Mouse (Mus musculus): ENCODE data around the gene Bnc2. TPM values are rescaled to one million over a fixed set of nuclear protein-coding genes. Genes with fewer than 3 reads are reported as not detected.
A peak's percentile ranks its signal among the peaks of the same experiment; 100 is the strongest.

Gene Bnc2
- polyA plus RNA-seq, 1 experiment from 2014 or later: 19.4 TPM

DNA sequence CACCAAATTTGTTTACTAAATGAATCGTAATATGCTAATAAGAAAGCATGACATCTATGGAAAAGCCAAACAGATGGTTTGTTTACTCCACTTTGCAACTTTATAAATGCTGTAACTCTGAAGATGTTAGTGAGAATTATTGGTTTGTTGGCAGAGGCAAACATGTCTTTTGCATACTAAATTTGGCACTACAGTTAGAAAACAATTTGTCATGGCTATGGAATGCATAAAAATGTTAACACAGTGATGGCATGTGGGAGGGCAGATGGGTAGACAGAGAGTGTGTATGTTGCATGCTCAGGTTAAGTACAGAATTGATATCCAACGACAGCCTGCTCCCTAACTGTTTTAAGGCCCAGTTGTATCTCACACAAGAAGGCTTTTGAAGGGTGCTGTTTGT is 392.4 kb downstream of the Bnc2 start:
- H3K9me3 ChIP-seq: no peaks in the 10 kb centered on the region
- H3K4me2 ChIP-seq (replicated peaks): no peak overlapping the region
- H3K9ac ChIP-seq (replicated peaks): no peak overlapping the region
- 0 out of 2 replicates have a peak, but pooled peaks cover 3% of the 10 kb centered on the region for H3K4me1 ChIP-seq (replicated peaks)
- ATAC-seq: no peak
- WGBS: 83% methylated on average over 2 of the region's 2 CpGs
- no peak overlapping the region for H3K4me3 ChIP-seq (replicated peaks)
- H3K27ac ChIP-seq: no peak overlapping the region
- no peaks in the 10 kb centered on the region for H3K36me3 ChIP-seq
- peaks cover 39% of the 10 kb centered on the region for H3K27me3 ChIP-seq

DNA sequence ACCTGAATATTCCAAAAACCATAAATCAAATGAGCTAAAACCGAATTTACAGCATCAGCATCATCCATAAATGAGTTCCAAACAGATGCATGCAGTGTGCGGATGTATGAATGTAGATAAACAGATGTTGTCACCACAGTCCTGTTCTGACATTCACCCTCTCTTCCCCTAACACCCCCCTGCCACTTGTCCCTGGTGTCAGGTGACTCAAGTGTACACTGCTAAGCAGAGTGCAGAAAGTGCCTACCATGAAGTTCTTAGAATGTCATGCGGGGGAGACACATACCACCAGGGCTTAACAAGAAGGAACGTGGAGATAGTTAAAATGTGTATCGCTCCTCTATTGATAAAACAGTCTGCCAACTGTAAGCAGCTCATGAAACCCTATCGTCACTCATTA is 396.9 kb downstream of the Bnc2 start:
- H3K4me1 ChIP-seq (replicated peaks): 0 out of 2 replicates have a peak, but pooled peaks cover 5% of the 10 kb centered on the region
- no peak for ATAC-seq
- peaks cover 27% of the 10 kb centered on the region for H3K27me3 ChIP-seq
- WGBS: 84% methylated on average over 6 of the region's 6 CpGs
- no peak overlapping the region for H3K9ac ChIP-seq (replicated peaks)
- no peak overlapping the region for H3K27ac ChIP-seq
- no peaks in the 10 kb centered on the region for H3K36me3 ChIP-seq
- H3K4me2 ChIP-seq (replicated peaks): no peak overlapping the region
- H3K9me3 ChIP-seq: no peaks in the 10 kb centered on the region
- no peak overlapping the region for H3K4me3 ChIP-seq (replicated peaks)

DNA sequence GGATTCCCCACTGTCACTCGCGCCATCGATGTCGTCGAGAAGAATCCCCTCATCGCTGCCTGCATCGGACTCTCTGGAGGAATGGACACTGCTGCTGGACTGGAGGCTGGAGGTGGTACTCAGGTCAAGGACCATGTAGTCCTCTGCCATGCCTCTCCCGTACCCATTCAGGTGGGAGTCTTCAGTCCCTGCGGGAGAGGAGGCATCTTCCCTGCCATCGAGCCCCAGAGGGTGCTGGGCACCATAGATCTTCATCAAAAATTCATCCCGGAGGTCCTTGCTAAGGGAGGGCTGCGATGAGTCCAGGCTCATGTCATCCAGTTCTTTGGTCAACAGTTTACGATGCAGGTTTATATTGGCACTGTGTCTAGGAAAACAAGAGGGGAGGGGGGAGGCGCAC is 399.0 kb downstream of the Bnc2 start:
- Histone ChIP-seq H3K4me1 (replicated peaks) (0 out of 2 replicates have a peak, but pooled peaks cover 2% of the 10 kb centered on the region), H3K9ac (replicated peaks) (no peak overlapping the region)
- no peak for ATAC-seq

DNA sequence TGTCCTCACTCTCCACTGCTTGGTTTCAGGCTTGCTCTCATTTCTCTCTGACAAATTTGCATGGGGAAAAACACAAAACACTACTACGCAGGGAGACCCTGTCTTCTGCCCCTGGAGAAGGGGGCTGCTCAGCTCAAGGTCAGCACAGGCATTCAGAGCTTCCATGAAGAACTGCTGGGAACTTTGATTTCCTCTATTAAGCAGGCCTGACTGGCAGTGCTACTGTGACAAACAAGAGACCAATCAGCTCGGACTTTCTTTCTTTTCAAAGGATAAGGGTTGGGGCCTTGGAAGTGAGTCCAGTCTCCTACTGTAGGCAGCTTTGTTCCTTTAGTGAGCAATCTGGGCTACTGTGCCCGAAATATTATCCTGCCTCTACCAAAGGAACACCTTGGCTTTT is 400.9 kb downstream of the Bnc2 start:
- H3K4me3 ChIP-seq (replicated peaks): no peak overlapping the region
- H3K4me2 ChIP-seq (replicated peaks): no peak overlapping the region
- peaks cover 41% of the 10 kb centered on the region for H3K27me3 ChIP-seq
- ATAC-seq: 0 out of 2 replicates have a peak, but pooled peaks have one; percentile 24
- no peak overlapping the region for H3K27ac ChIP-seq
- WGBS: 31% methylated on average over 3 of the region's 3 CpGs
- H3K9ac ChIP-seq (replicated peaks): no peak overlapping the region
- no peaks in the 10 kb centered on the region for H3K36me3 ChIP-seq
- H3K4me1 ChIP-seq (replicated peaks): 0 out of 2 replicates have a peak, but pooled peaks cover 2% of the 10 kb centered on the region
- no peaks in the 10 kb centered on the region for H3K9me3 ChIP-seq

More for the DNA sequence above, 399.0 kb downstream of the Bnc2 start:
- Histone ChIP-seq H3K4me2 (replicated peaks) (no peak overlapping the region), H3K27ac (no peak overlapping the region), H3K27me3 (peaks cover 35% of the 10 kb centered on the region), H3K9me3 (no peaks in the 10 kb centered on the region), H3K4me3 (replicated peaks) (no peak overlapping the region), H3K36me3 (no peaks in the 10 kb centered on the region)
- 88% methylated on average over 14 of the region's 14 CpGs for WGBS

DNA sequence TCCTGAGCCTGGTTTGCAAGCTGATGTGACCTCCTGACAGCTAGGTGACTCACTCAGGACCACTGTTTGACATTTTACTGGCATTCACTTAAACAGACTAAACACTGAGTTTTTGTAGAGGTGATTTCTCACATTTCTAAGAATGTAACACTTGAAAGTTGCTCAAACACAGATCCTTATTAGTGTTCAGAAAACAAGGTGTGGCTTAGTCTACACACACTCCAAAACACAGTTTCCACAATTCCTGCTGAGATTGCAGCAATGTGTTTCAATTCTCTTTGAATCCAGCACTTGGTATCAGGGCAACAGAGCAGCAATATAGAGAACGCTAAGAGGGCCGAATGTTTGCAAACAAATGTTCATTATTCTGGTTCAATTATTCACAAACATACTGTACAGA is 402.2 kb downstream of the Bnc2 start:
- Histone ChIP-seq H3K4me2 (replicated peaks) (no peak overlapping the region), H3K9ac (replicated peaks) (no peak overlapping the region), H3K4me3 (replicated peaks) (no peak overlapping the region), H3K4me1 (replicated peaks) (0 out of 2 replicates have a peak, but pooled peaks cover 2% of the 10 kb centered on the region), H3K27ac (no peak overlapping the region), H3K9me3 (no peaks in the 10 kb centered on the region), H3K36me3 (no peaks in the 10 kb centered on the region), H3K27me3 (peaks cover 52% of the 10 kb centered on the region)
- ATAC-seq: no peak
- WGBS: 84% methylated on average over 2 of the region's 2 CpGs

DNA sequence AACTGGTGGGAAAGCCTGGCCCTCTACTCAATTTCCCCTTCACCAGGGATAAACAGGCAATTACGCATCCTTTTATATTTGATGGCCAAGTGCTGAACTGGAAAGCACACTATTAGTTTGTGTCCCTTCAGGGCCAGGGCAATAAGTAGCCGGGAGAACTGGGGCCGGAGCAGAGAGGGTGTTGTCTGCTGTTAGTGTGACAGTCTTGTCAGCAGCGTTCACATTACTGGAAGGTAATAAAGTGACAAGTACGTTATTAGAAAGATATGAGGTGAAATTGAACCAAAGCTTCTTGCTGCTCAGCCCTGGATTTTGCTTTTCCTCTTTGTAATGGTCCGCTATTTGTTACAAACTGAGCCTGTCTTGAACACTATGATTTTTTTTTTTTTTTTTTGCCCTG is 405.2 kb downstream of the Bnc2 start:
- Histone ChIP-seq H3K27me3 (peaks cover 61% of the 10 kb centered on the region), H3K4me2 (replicated peaks) (no peak overlapping the region), H3K4me3 (replicated peaks) (no peak overlapping the region), H3K9ac (replicated peaks) (no peak overlapping the region), H3K36me3 (no peaks in the 10 kb centered on the region), H3K9me3 (no peaks in the 10 kb centered on the region), H3K4me1 (replicated peaks) (peaks cover 17% of the 10 kb centered on the region), H3K27ac (no peak overlapping the region)
- WGBS: 69% methylated on average over 6 of the region's 6 CpGs
- ATAC-seq: no peak

DNA sequence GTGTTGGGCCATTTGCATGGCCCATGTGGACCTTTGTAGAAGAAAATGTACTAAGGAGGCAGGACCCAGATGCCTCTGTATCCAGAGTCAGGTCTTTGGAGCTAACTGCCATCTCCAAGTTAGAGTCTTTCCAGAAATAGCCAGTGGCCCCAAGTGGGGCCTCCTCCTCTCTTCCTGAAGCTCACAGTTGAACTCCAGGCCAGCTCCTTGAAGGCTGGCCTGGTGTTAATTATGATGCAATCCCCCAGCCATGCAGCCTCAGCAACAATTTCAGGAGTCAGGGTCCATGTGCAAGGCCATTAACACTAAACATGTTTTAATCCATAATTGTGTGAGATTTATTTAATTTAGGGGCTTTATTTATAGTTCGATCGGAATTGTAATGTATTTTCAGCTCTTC is 427.7 kb downstream of the Bnc2 start:
- Histone ChIP-seq H3K27ac (no peak overlapping the region), H3K36me3 (no peaks in the 10 kb centered on the region), H3K27me3 (no peaks in the 10 kb centered on the region; the same call in 1 of the 2 replicates), H3K4me1 (replicated peaks) (no peaks in the 10 kb centered on the region), H3K4me2 (replicated peaks) (no peak overlapping the region), H3K9me3 (no peaks in the 10 kb centered on the region), H3K9ac (replicated peaks) (no peak overlapping the region), H3K4me3 (replicated peaks) (no peak overlapping the region)
- no peak for ATAC-seq
- 82% methylated on average over 2 of the region's 2 CpGs for WGBS

DNA sequence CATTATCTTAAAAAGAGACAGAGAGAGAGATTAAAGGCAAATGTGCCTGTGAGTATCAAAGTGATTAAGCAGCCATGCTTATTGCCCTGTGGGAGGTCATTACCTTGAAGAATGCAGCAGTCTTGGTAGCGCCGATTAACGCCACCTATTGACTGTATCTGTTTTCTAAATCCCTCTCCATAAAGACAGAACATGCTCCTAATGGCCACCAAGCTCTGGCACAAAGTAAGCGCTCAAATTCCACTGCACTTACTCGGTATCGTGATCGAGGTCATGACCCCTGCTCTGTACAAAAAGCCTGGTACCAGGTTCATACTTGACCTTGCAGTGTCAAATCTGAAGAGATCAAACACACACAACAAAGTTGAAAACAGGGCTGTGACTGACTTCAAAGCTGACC is 442.7 kb downstream of the Bnc2 start:
- Histone ChIP-seq H3K27me3 (0 out of 2 replicates have a peak, but pooled peaks cover 4% of the 10 kb centered on the region), H3K27ac (no peak overlapping the region), H3K9me3 (no peaks in the 10 kb centered on the region), H3K4me2 (replicated peaks) (no peak overlapping the region), H3K9ac (replicated peaks) (no peak overlapping the region), H3K36me3 (no peaks in the 10 kb centered on the region), H3K4me3 (replicated peaks) (no peak overlapping the region), H3K4me1 (replicated peaks) (no peaks in the 10 kb centered on the region)
- WGBS: 55% methylated on average over 7 of the region's 7 CpGs
- no peak for ATAC-seq

DNA sequence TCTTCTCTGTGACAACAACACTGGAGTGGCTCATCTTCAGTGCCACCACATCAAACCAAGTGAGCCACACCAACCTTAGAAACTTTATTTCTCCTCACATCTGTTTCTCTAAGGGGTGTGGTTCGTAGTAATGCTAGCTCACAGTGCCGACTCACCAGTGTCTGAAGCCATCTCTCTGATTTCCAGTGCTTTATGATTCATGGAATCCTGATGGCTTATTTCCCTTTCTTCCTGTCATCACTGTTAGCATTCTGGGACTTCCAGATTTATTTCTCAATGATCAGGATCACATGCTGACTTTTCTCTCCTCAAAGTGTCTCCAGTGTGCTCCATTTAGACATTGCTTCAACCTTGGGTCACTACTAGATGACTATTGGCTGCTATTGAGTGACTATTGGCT is 443.8 kb downstream of the Bnc2 start:
- no peaks in the 10 kb centered on the region for H3K4me1 ChIP-seq (replicated peaks)
- 96% methylated on average over 2 of the region's 2 CpGs for WGBS
- no peak overlapping the region for H3K4me3 ChIP-seq (replicated peaks)
- ATAC-seq: no peak
- no peak overlapping the region for H3K9ac ChIP-seq (replicated peaks)
- H3K4me2 ChIP-seq (replicated peaks): no peak overlapping the region
- H3K36me3 ChIP-seq: no peaks in the 10 kb centered on the region
- no peaks in the 10 kb centered on the region for H3K9me3 ChIP-seq
- H3K27me3 ChIP-seq: 0 out of 2 replicates have a peak, but pooled peaks cover 4% of the 10 kb centered on the region
- H3K27ac ChIP-seq: no peak overlapping the region

DNA sequence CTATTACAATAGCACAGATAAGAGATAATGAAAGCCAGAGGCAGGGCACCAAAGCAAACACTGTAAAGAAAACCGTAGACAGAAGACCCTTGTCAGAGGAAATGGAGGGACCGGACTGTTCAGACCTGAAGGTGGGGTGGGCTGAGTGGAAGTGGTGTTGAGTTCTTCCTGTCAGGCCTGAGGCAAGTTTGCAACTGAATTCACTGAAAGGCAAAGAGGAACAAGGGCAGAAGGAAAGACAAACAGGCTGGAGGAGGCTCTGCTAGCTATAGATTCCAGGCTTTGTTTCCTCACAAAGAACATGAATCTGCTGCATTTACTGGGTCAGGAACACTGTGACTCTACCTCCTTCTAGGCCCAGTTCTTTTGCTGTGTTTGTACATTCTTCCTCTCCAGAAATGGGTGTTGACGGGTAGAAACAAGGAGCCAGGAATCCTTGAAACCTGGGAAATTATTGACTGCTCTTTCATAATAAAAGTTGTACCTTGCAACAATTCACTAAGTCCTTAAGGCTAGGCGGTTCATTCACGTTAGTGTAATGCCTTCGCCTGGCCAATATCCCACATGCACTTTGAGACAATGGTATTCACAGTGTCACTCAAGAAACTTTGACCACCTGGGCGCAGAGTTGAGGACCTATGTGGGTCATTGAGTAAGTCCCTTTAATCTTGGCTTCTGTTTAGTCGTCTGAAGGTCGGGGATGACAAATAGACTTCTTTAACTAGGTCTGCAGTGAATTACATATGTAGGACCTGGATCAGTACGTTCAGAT is 445.7 kb downstream of the Bnc2 start:
- Histone ChIP-seq H3K4me3 (replicated peaks) (no peak overlapping the region), H3K9ac (replicated peaks) (no peak overlapping the region), H3K4me2 (replicated peaks) (no peak overlapping the region), H3K4me1 (replicated peaks) (no peaks in the 10 kb centered on the region), H3K9me3 (no peaks in the 10 kb centered on the region), H3K27ac (no peak overlapping the region), H3K36me3 (no peaks in the 10 kb centered on the region), H3K27me3 (0 out of 2 replicates have a peak, but pooled peaks cover 3% of the 10 kb centered on the region)
- no peak for ATAC-seq
- WGBS: 82% methylated on average over 10 of the region's 10 CpGs

DNA sequence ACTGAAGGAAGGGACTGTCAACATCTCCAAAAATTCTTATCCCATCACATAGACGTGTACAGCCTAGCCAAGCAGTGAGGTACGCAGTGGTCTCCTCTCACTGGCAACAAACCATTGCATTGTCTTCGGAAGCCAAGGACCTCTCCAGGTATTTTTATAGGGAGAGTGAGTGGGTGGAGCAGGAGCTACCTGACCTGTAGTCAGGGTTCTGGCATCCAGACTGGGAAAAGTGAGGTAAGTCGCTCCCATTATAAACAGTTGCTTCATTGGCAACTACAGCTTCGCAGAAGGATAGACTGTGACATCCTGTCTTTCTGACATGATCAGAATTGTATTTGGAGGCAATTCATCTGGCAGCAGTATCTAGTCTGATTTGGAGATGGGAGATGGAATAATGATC is 446.5 kb downstream of the Bnc2 start:
- no peak overlapping the region for H3K4me2 ChIP-seq (replicated peaks)
- H3K27ac ChIP-seq: no peak overlapping the region
- no peak overlapping the region for H3K9ac ChIP-seq (replicated peaks)
- ATAC-seq: no peak
- no peak overlapping the region for H3K4me3 ChIP-seq (replicated peaks)
- H3K4me1 ChIP-seq (replicated peaks): no peaks in the 10 kb centered on the region
- H3K36me3 ChIP-seq: no peaks in the 10 kb centered on the region
- H3K9me3 ChIP-seq: no peaks in the 10 kb centered on the region
- WGBS: 93% methylated on average over 5 of the region's 5 CpGs
- no peaks in the 10 kb centered on the region for H3K27me3 ChIP-seq
